Mouse (Mus musculus): Measurements from ENCODE around the gene Lyrm7.
"Not testable (repeated sequence)": the region's sequence is repeated elsewhere in the genome, so short reads cannot be mapped to it uniquely, and the experiment has no call there.

The Lyrm7 gene

GRCm38 (mm10) chr11:54879922-54880321 is 19.2 kb upstream of the Lyrm7 start:
- no peak for DNase-seq

- peak; percentile 54 for DNase-seq
Observed at GRCm38 (mm10) chr11:54879434-54879833, 18.7 kb upstream of the Lyrm7 start.

GRCm38 (mm10) chr11:54878893-54879292 is 18.2 kb upstream of the Lyrm7 start:
- DNase-seq: no peak

DNA sequence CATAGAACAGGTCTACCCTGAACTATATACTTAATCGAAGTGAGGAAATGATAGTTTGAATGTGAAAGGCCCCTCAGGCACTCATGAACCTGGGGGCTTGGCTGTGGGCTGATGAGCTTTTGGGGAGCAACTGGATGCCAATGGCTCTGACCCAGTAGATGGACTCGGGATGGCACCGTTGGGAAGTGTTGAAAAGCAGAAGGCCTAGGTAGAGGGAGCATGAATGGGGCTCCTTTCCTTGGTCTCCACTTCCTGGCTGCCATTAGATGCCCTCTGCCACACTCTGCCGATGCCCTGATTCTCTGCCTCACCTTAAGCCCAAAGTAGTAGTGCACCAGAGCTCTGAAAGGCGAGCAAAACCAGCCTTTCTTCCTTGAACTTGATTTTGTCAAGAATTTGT is 15.3 kb upstream of the Lyrm7 start:
- no peak for DNase-seq

DNA sequence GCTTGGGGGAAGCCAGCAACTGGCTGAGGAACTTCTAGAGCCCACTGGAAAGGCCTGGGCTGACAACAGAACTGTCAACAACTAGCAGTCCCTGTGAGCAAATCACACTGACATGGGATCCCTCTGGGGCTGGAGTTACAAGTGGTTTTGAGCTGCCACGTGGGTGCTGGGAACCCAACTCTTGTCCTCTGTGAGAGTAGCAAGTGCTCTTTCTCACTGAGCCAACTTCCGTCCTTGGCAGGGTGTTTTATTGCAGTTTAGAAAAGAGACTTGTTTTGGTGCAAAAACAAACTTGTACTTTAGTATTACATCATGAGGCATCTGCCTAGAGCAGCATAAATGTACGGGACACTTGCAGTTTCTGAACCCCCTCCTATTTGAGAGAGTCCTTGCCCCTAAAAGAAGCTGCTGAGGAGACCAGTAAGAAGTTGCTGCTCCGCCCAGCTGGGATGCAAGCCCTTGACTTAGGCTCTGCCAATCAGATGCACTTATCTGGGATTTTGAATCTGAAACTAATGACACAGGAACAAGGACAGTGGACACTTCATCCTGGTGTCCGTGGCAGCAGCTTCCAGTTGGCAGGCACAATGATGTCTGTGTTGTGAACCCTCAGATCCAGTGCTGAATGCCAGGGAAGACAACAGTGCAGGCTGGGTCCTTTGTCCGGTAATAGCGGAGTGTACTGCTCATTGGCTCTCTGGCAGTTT is 11.3 kb upstream of the Lyrm7 start:
- no peak for DNase-seq

- no peak for DNase-seq
Observed at GRCm38 (mm10) chr11:54869318-54869717, 8.6 kb upstream of the Lyrm7 start.

GRCm38 (mm10) chr11:54868445-54868844 is 7.7 kb upstream of the Lyrm7 start:
- DNase-seq: no peak

GRCm38 (mm10) chr11:54867903-54868434 is 7.3 kb upstream of the Lyrm7 start:
- no peak for DNase-seq

DNA sequence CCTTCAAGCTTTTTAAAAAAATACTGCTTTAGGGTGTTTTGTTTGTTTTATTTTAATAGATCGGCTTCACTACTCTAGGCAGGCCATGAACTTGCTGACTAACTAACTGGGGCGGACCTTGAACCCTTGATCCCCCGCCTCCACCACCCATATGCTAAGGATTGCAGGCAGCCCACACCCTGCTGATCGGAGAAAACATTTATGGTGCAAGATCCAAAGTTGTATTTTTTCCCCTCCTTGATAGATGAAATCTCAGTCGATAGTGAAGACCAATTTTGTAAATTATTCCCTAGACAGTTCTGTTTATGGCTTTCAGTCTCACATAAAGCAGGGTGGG is 6.3 kb upstream of the Lyrm7 start:
- no peak for DNase-seq

GRCm38 (mm10) chr11:54866119-54867048 is 5.7 kb upstream of the Lyrm7 start, which contains the start of gene Hint1:
Gene Hint1 (plus strand): TSS chr11:54866383.
- DNase-seq: peak; percentile 94

- no peak for DNase-seq
Observed at GRCm38 (mm10) chr11:54865330-54866085, 4.8 kb upstream of the Lyrm7 start.

DNA sequence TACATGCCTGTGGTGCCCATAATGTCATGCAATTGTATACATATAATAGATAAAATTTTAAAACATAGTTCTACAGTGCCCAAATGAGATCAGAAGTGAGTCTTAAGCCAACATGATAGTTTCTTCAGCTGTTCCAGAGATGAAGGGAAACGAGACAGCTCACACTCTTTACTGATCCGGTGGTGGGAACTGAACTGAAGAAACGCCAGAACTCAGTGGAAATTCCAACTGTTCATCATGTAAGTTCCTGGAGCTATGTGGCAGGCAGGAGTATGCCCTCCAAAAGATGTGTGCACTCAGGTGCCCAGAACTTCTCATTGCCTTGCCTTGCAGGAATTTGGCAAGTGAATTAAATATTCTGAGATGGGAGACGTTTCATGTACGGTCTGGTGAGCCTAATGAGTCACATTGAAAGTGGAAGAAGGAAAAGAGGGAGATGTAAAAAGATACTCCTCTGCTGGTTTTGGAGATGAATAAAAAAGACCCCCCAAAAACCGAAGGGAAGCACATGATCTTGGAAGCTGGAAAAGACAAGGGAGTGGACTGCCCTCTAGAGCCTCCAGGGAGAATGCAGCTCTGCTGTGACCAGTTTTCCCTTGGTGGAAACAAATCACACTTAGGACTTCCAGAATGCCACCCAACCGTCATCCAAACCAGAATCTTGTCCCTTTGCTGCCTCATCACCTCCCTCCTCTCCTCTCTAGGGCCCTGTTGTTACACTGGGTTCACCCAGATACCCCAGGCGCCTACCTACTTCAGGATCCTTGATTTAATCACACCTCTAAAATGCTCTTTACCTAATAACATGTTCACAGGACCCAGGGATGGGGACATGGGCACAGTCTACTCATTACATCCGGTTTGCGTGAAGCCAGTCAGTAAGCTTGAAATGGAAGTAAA is 2.2 kb upstream of the Lyrm7 start:
- peak; percentile 63 for DNase-seq

DNA sequence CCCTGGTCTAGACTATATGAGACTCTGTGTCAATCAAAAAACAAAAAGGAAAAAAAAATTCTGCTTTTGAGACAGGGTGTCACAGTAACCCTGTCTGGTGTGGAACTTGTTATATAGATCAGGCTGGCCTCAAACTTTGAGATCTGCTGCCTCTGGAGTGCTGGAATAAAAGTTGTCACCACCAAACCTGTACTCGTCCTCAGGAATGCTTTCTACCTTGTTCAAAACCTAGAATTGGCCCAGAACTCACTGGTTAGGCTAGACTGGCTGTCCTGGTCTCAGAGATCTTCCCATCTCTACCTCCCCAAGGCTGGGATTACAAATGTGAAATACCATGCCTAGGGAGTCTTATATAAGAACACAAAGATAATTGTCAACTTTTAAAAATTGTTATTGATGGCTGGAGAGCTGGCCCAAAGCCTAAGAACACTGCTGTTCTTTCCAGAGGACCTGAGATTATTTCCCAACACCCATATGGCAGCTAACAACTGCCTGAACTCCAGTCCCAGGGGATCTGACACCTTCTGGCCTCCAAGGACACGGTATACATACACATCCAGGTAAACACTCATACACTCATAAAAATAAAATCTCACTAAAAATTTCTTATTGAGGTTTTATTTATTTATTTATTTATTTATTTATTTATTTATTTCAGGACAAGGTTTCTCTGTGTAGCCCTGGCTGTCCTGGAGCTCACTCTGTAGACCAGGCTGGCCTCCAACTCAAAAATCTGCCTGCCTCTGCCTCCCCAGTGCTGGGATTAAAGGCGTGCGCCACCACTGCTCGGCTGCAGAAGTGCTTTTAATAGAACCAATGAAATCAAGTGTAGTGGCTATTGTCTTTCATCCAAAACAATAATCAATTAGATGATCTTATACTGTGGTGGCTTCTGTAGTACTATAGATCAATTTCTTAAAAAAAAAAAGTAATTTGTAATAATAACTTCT is 1.0 kb upstream of the Lyrm7 start:
- no peak for DNase-seq

DNA sequence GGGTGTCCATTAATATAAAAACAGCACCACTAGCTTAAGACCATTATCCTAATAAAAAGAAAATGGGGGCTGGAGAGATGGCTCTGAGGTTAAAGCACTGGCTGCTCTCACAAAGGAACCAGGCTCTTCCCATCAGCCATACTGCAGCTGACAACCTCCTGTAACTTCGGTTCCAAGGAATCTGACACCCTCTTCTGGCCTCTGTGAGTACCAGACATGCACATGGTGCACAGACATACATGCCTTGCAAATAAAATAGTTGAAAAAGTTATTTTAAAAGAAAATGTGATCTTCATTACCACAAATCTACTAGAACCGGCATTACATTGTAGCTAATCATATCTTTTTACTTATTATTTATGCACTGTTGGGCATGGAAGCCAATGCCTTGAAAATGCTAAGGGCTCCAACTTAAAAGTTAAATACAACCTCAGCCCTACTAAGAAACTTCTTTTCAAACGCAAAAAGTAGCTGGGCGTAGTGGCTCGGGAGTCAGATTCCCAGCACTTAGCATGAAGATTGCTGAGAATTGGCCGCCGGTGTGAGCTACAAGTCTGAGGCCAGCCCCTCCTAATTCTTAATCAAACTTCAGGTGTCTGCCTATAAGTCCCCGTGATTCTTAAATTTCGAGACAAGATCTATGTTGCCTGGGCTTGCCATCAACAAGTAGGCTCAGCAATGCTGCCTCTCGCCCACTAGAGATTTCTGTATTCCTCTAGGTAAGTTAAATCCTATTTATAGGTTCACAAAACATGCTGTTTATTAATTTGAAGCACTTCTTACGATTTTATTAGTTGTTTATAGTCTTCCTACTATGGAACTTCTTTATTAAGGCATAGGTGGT is 1.2 kb downstream of the Lyrm7 start:
- peak; percentile 50 for DNase-seq

GRCm38 (mm10) chr11:54858880-54859279 is 1.8 kb downstream of the Lyrm7 start:
- DNase-seq: not testable (repeated sequence)

DNA sequence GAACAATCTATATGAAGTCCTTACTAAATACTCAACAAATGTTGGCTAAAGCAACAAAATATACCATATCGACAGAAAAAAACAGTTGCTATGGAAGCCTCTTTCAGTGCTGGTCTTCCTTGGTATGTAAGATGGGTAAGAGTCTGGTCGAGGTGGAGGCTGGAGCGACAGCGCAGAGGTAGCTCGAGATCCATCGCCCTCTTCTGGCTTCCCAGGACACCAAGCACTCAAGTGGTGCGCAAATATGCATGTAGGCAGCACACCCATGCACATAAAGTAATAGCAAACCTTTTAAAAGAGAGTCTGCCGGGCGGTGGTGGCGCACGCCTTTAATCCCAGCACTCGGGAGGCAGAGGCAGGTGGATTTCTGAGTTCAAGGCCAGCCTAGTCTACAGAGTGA is 9.1 kb downstream of the Lyrm7 start:
- no peak for DNase-seq

- peak; percentile 72 for DNase-seq
Observed at GRCm38 (mm10) chr11:54849961-54850758, 10.6 kb downstream of the Lyrm7 start.

DNA sequence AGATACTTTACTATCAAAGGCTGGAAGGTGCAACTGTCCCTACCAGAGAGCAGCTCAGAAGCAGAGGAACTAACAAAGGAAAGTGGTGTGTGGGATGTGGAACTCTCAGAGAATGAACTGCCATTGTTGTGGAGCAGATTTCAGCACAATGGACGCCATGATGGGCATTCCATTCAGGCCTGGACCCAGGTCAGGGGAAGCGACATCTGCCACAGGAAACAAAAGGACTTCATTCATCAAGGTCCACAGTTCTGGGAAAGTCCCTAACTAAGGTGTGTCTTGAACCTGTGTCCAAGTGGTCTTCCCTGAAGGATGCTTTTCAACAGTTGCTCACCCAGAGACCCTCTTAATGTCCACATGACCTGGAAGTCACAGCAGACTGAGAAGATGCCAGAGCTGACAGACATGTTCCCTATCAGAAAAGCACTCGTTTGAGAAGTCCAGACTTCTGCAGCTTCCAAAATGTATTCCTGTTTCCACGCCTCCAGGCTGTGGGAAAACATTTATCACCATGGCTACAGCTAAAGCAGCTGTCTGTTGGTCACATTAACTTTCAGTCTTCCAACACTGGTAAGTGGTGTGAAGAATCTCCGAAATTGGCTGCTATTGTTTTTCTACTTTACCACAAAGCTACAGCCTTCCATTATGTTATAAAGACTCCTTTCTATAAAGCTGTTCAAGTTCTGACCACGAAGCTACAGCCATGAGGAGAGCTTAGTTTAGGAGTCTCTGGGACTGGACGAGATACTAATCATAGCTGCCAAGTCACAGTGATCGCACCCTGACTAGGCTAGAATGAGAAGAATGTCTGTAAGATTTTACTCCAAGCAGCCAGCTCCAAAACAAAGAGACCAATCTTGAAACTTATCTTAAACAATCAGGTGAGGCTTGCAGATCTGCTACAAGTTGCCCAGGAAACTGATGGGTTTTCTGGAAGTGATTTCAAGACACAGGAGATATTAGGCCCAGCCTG is 15.0 kb downstream of the Lyrm7 start:
- DNase-seq: no peak

All from thymus, postnatal 14 days (tissue).